Mouse (Mus musculus) adrenal gland, postnatal 25 days (tissue): ENCODE results near the gene Olfr556. TPM values are rescaled to one million over a fixed set of nuclear protein-coding genes. Genes with fewer than 3 reads are reported as not detected.
"Not testable (repeated sequence)": the region's sequence is repeated elsewhere in the genome, so short reads cannot be mapped to it uniquely, and the experiment has no call there.

Experiments used
- DNase-seq: peaks from one replicate; pipeline ENCODE4 v3.0.0; 2021; ENCODE audit warnings: mixed read lengths
- long read RNA-seq: library from polyadenylated mRNA; stranded (forward); transcript quantifications from one replicate; pipeline ENCODE4 v2.0.0, GENCODE M21; 2021
- total RNA-seq: library from RNA; stranded (reverse); gene quantifications from 2 replicates; pipeline ENCODE4 v1.2.3, GENCODE M21; 2021

Gene Olfr556
- not detected in 2 replicates for total RNA-seq
- long read RNA-seq = 0 reads

DNA sequence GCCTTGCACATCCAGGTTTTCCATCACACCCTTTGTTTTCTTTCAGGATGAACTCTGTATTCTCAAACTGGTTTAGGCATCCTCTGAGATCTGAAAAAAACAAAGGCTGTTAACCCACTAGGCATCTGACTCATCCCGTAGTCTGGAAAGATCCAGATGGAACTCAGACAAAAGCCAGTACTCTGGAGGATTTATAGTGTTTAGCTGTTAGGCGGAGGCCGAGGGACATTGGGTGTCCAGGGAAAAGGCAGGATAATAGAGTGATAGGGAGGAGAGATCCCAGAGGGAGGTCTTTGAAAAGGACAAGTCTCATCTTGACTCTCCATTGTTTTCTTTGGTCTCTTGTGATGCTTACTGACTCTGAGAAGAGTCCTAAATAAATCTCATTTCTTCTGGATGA, at the start of gene Olfr556:
Olfr556 (plus strand) TSS at position 301 of the 400 bp plus-strand sequence.
- no peak for DNase-seq

DNA sequence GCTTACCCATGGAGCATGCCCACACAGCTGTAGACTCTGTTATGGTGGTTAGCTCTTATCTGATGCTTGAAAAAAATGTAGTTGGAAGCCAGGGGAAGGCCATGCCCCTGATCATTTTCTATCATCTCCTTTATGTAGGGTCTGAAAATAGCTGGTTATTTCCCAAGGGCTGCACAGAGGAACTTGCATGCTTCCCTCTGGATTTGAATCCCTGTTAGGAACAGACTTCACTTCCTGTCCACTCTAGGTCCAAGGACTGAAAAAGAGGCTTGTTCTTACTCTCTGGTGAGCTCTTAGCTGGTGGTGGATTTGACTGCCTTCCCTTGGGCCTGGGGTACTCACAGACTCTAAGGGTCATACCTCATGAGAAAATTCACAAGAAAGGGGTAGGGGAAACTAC, 46.6 kb upstream of the Olfr556 start, which contains the start of gene Olfr553:
Olfr553 (minus strand) TSS at position 101 of the 400 bp plus-strand sequence.
- no peak for DNase-seq

DNA sequence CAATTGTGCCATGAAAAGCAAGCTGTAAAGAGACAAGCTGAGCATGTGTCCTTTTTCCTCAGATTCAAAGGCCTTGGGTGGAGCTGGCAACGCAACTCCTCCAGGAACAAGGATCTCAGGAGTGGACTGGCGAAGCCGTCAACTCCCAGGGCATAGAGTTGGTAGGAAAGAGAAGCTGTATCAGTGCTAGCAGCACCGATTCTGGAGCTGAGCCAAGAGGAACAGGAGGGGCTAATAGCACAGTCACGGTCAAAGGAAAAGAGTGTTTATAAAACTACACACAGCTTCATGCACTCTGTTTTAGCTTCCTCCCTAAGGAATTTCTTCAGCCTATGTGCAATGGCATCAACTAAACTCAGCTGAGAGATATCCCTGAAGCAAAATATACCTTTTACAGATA, 45.1 kb upstream of the Olfr556 start:
- DNase-seq = no peak

DNA sequence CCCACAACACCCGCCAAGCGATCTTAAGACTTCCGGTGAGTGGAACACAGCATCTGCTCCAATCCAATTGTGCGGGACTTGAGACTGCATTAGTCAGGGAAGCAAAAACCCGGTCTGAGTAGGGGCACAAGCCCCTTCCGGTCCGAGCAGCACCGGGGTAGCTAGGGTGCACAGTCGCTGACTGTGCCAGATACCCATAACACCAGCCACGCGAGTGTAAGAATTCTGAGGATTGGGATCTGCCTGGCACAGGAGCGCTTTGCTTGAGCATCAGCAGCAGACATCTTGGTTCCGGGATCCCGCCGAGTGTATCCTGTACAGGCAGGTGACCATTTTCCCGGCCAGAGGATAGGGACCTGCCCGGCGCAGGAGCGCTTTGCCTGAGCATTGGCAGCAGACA, 44.3 kb upstream of the Olfr556 start:
- DNase-seq = not testable (repeated sequence)

DNA sequence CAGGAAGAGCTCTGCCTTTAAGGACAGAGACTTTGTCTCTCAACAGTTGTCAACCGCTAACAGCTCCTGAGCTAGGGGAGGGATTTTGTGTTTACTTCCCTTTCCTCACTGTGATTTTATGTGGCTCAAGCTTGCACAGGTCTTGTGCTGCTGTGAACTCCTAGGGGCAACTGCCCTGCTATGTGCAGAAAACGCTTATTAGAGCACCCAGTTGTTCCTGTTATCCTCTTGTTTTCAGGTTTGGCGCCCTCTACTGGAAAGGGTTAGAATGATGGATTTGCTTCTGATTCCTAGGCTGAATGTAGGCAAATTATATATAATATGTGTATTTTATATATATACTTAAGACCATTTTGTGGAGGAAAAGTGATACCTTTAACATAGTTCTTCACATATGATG, 28.0 kb upstream of the Olfr556 start:
- peak; percentile 5 for DNase-seq

DNA sequence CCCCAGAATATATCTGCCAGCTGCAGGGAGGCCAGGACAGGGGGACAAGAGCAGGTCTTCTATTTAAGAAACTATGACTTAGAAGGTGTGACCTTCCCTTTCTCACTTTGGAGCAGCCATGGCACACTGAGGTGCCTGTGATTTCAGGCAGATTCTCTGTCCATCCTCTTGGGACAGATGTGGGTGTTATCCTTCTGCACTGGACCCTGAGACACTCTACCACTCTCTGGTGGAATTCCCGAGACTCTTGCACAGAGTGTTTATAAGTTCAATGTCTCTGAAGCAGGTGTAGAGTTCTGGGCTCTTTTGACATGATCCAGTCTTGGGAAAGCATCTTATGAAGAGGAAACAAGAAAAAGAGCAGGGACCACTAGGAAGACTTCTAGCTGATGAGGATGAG, 26.6 kb upstream of the Olfr556 start, which contains the start of gene Olfr554:
Olfr554 (plus strand) TSS at position 301 of the 400 bp plus-strand sequence.
- no peak for DNase-seq

DNA sequence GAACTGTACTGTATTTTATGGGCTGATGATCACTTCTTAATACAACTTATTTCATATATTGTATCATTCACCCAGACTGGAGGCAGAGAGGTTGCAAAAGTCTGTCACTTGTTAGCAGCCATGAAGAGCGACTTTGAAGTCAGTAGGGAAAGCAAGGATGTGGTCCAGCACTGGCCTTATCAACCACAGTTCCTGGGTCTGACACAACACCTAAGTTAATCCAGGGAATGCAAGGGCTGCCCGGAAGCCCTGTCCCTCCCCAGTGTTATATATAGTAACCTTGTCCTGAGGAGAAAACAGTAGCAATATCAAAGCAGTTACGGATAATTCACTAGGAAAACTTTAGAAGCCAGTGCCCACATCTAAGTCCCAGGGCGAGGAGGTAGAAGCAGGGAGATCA, 19.8 kb upstream of the Olfr556 start:
- not testable (repeated sequence) for DNase-seq

DNA sequence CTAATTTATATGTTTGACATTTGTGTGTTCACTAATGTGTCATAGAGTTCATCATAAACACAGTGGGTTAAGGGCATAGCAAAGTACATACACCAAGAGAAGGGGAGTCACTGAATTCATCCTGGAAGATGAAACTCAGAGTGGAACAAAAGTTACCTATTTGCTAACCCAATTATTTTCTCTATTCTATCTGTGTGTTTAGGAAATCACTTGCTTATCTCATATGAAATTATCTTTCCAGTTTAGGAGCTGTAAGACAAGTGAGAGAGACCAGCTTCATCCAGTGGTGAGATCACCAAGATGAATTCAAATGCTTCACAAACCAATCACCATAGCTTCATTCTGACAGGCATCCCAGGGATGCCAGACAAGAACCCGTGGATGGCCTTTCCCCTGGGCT, 6.2 kb upstream of the Olfr556 start, which contains the start of gene Olfr555:
Olfr555 (plus strand) TSS at position 301 of the 400 bp plus-strand sequence.
- DNase-seq = no peak

DNA sequence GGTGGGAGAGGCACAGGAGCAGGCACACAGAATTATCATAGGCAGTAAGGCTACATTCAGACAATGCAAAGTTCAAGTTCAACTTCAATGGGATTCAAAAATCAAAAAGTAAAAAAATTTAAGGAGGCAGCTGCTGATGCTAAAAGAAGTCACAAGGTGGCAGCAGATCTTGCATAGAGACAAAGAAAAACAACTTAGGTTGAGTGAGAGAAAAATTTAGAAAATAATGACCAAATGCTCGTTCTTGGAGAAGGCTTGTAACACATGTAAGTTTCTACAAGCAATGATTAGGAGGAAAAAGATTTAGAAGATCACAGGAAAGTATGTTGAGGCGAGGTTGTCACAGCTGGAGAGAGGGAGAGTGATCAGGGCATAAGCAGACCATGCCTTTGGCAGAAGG, 679 bp downstream of the Olfr556 start:
- no peak for DNase-seq

DNA sequence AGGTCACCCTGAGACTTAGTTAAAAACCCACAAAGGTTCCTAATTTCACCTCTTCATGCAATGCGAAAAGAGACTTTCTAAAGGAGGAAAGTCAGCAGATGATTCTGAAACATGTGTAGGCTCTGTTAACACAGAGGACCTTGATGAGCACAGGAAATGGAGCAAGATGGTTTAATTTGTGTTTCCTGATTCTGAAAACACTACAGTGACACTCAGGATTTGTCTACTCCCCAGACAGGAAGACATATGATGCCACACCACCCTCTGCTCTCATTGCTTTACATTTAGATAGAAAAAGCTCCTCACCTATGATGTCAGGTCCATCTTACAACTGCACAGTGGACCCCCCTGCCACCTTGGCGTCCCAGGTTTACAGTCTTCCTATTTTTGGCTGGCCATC, 11.5 kb downstream of the Olfr556 start:
- no peak for DNase-seq

DNA sequence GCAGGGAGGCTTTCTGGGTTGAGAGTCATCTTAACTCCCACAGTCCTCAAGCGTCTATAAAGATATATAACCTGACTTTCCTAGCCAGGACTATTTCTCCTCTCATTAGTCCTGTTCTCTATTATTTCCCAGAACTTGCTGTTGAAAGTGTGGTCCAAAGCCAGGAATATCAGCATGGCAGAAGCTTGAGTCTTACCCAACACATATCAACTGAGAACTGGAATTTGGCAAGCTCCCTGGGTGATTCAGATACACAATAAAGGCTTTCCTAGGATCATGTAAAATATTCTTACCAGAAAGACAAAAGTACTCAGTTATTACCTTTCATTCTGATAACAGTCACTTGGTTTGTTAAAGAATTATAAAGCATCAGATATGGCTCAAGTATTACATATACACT, 17.2 kb downstream of the Olfr556 start:
- DNase-seq = no peak

DNA sequence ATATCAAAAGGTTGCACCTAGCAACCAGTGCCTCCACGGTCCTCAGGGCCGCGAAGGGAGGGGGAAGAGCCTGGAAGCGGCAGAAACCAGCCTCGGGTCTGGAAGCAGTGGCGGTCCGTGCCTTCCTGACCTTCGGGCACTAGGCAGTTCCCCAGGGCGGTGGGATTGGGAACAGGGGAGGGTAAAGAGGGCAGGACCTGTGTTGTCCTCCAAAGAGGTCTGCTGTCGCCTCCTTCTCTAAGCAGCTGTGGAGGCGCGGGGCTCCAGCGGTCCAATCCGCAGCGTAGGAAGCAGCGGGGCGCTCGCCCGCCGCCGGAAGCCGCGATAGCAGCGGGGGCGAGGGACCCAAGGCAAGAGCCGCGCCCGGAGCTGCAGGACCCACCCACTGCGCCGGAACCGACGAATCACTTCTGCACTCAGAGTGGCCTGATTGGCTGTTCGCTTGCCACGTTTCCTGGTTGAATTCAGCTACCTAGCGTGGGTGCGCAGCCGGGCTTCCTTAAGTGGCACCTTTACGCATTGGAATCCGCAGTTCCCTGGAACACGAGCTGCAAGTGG, 22.3 kb downstream of the Olfr556 start, which contains the start of gene Trim68:
Trim68 (minus strand) TSS at position 384 of the 558 bp plus-strand sequence.
- DNase-seq = peak; percentile 91

DNA sequence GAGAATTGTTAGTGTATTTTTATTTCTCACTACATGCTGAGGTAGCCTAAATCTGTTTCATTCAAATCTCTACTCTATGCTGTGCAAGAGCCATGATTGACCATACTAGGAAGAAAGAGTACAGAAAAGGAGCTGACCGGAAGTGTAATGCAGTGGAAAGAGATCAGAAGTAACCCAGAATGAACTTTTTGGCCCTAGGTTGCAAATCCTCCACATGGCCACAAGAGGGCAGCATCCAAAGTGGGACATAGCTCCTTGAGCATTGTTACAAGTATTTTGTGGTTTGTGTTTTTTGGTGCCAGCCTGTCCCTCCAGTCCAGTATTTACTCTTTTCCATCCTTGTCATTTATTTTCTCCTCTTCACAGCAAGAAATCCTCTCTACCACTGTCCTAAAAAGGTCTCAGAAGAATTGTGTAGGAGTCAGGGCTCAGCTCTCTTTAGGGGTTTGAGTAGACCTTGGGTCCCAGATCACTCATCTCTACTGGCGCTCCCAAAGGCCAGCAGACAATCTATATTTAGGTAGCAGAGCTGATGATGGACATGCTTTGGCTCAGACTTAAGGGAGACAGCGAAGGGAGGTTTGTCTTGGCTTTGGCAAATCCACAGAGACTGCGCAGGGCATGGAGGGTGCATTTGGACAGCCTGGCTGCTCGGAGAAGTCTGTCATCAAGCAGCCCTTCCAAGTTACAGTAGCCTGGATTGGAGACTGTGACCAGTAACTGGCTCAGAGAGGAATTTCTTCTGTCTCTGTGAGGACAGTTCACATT, 30.8 kb downstream of the Olfr556 start, which contains the start of gene Olfr557:
Olfr557 (plus strand) TSS at position 553 of the 768 bp plus-strand sequence.
- DNase-seq = peak; percentile 36

DNA sequence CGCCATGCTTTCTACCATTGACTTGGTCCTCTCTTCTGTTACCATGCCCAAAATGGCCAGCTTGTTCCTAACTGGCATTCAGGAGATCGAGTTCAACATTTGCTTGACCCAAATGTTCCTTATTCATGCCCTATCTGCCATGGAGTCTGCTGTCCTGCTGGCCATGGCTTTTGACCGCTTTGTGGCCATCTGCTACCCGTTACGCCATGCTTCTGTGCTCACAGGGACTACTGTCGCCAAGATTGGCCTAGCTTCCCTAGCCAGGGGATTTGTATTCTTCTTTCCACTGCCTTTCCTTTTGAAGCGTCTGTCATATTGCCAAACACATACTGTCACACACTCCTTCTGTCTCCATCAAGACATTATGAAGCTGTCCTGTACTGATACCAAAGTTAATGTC, 33.8 kb downstream of the Olfr556 start:
- no peak for DNase-seq

DNA sequence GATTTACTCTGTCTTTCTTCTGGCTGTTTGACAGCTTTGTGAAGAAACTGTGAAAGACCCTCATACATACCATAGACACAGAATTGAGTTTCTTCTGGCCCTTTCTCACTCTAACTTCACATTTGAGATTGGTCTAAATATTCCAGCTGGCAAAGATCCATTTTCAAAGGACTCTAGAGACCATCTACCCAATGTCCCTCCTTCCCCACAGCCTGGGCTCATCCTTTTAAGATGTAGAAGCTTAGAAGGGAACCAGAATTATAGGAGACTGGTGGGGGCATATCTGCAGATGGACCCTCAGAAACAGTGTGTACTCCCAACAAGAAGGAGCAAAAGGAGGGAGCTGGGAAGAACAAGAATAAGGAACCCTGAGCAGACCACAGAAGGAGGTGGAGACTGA, 37.2 kb downstream of the Olfr556 start, which contains the start of gene Olfr558:
Olfr558 (plus strand) TSS at position 301 of the 400 bp plus-strand sequence.
- DNase-seq = no peak

DNA sequence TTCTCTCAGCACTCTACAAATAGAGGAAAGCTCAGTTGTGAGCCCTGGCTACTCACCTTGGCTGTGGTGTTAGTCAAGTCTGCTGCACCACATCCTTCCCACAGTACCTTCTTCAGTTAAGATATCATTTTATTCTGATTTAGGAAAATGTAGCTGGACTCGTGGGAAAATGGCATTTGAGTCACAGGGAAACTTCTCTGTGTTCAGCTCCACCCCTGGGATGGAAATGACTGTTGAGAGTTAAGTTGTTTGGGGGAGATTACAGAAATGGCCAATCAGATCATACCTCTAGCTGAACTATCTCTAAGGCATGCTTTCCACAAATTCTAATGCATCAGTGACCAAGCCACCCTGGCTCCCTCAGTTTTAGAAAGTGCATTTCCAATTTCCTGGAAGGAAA, 54.3 kb downstream of the Olfr556 start, which contains the start of gene Olfr33:
Olfr33 (minus strand) TSS at position 101 of the 400 bp plus-strand sequence.
- DNase-seq = no peak

Other genes with a start within 250 kb of the Olfr556 start
- 28.2 and 36.0 TPM in 2 replicates for gene Rrm1, start 223.2 kb upstream of the Olfr556 start, total RNA-seq
- gene Olfr543, start 183.2 kb upstream of the Olfr556 start, total RNA-seq = not detected in 2 replicates
- not detected in 2 replicates for gene Olfr544, start 176.6 kb upstream of the Olfr556 start, total RNA-seq
- gene Olfr545, start 165.3 kb upstream of the Olfr556 start, total RNA-seq = not detected in 2 replicates
- not detected in 2 replicates for gene Olfr547, start 130.2 kb upstream of the Olfr556 start, total RNA-seq
- gene Olfr548-ps1, start 124.0 kb upstream of the Olfr556 start, total RNA-seq = not detected in 2 replicates
- not detected in 2 replicates for gene Olfr549, start 115.0 kb upstream of the Olfr556 start, total RNA-seq
- gene Trim21, start 99.4 kb upstream of the Olfr556 start, total RNA-seq = 11.6 and 17.7 TPM in 2 replicates
- not detected in 2 replicates for gene Olfr550, start 93.5 kb upstream of the Olfr556 start, total RNA-seq
- not detected in 2 replicates for gene Olfr551, start 73.0 kb upstream of the Olfr556 start, total RNA-seq
- 0.19 TPM in 1 of 2 replicates, not detected in the other for gene Olfr552, start 67.1 kb upstream of the Olfr556 start, total RNA-seq
- gene Olfr553, start 46.7 kb upstream of the Olfr556 start, total RNA-seq = not detected in 2 replicates
- gene Olfr554, start 26.5 kb upstream of the Olfr556 start, total RNA-seq = not detected in 2 replicates
- not detected in 2 replicates for gene Olfr555, start 6.1 kb upstream of the Olfr556 start, total RNA-seq
- gene Trim68, start 22.4 kb downstream of the Olfr556 start, total RNA-seq = 13.9 and 17.4 TPM in 2 replicates
- not detected in 2 replicates for gene Olfr557, start 31.0 kb downstream of the Olfr556 start, total RNA-seq
- gene Olfr558, start 37.3 kb downstream of the Olfr556 start, total RNA-seq = 0.36 and 0.38 TPM in 2 replicates
- gene Olfr33, start 54.2 kb downstream of the Olfr556 start, total RNA-seq = not detected in 2 replicates
- gene Olfr559, start 62.6 kb downstream of the Olfr556 start, total RNA-seq = not detected in 2 replicates
- gene Olfr560, start 94.5 kb downstream of the Olfr556 start, total RNA-seq = not detected in 2 replicates
- gene Olfr78, start 94.6 kb downstream of the Olfr556 start, total RNA-seq = 0.24 and 0.43 TPM in 2 replicates
- not detected in 2 replicates for gene Olfr561, start 106.3 kb downstream of the Olfr556 start, total RNA-seq
- not detected in 2 replicates for gene Olfr564, start 138.6 kb downstream of the Olfr556 start, total RNA-seq
- gene Olfr566, start 193.9 kb downstream of the Olfr556 start, total RNA-seq = not detected in 2 replicates
- gene Olfr568, start 212.2 kb downstream of the Olfr556 start, total RNA-seq = not detected in 2 replicates
- not detected in 2 replicates for gene Olfr569, start 226.0 kb downstream of the Olfr556 start, total RNA-seq
- not detected in 2 replicates for gene Olfr570, start 229.7 kb downstream of the Olfr556 start, total RNA-seq